Mouse (Mus musculus): ENCODE measurements at regions not wholly inside any gene's neighbourhood (a gene's known extent, or its start where the extent isn't known, plus 50 kb on each side); places are given as distances from the start of the nearest gene placed in this dataset.

GRCm38 (mm10) chr13:5714793-5715192, 146.5 kb upstream of the Klf6 start:
- peak; percentile 18 to 20 for DNase-seq (ENCODE audit: low spot score in 2 of 2)

GRCm38 (mm10) chr13:5716749-5717148, 144.5 kb upstream of the Klf6 start:
- DNase-seq (ENCODE audit: low spot score in 2 of 2): no peak

GRCm38 (mm10) chr13:5723319-5723718, 138.0 kb upstream of the Klf6 start:
- no peak for DNase-seq (ENCODE audit: low spot score in 2 of 2)

- DNase-seq (ENCODE audit: low spot score in 2 of 2): peak in 1 of 2 experiments; percentile 54
These were observed 136.9 kb upstream of the Klf6 start for GRCm38 (mm10) chr13:5724364-5724763.

- no peak for DNase-seq (ENCODE audit: low spot score in 2 of 2)
These were observed 135.3 kb upstream of the Klf6 start for GRCm38 (mm10) chr13:5725984-5726383.

GRCm38 (mm10) chr13:5726446-5726845, 134.8 kb upstream of the Klf6 start:
- DNase-seq (ENCODE audit: low spot score in 2 of 2): no peak

GRCm38 (mm10) chr13:5728172-5728571, 133.1 kb upstream of the Klf6 start:
- DNase-seq (ENCODE audit: low spot score in 2 of 2): no peak

- no peak for DNase-seq (ENCODE audit: low spot score in 2 of 2)
These were observed 132.5 kb upstream of the Klf6 start for GRCm38 (mm10) chr13:5728808-5729207.

GRCm38 (mm10) chr13:5729426-5730068, 131.7 kb upstream of the Klf6 start:
- no peak for DNase-seq (ENCODE audit: low spot score in 2 of 2)

- no peak for DNase-seq (ENCODE audit: low spot score in 2 of 2)
These were observed 129.1 kb upstream of the Klf6 start for GRCm38 (mm10) chr13:5732206-5732605.

- no peak for DNase-seq (ENCODE audit: low spot score in 2 of 2)
These were observed 126.2 kb upstream of the Klf6 start for GRCm38 (mm10) chr13:5735027-5735624.

GRCm38 (mm10) chr13:5736472-5736871, 124.8 kb upstream of the Klf6 start:
- no peak for DNase-seq (ENCODE audit: low spot score in 2 of 2)

GRCm38 (mm10) chr13:5737214-5737613, 124.1 kb upstream of the Klf6 start:
- no peak for DNase-seq (ENCODE audit: low spot score in 2 of 2)

GRCm38 (mm10) chr13:5740805-5741204, 120.5 kb upstream of the Klf6 start:
- DNase-seq (ENCODE audit: low spot score in 2 of 2): no peak

GRCm38 (mm10) chr13:5744949-5745348, 116.3 kb upstream of the Klf6 start:
- DNase-seq (ENCODE audit: low spot score in 2 of 2): no peak

GRCm38 (mm10) chr13:5757176-5757575, 104.1 kb upstream of the Klf6 start:
- no peak for DNase-seq (ENCODE audit: low spot score in 2 of 2)

GRCm38 (mm10) chr13:5757963-5758362, 103.3 kb upstream of the Klf6 start:
- DNase-seq (ENCODE audit: low spot score in 2 of 2): no peak

- no peak for DNase-seq (ENCODE audit: low spot score in 2 of 2)
These were observed 101.3 kb upstream of the Klf6 start for GRCm38 (mm10) chr13:5760030-5760429.

GRCm38 (mm10) chr13:5766394-5766793, 94.9 kb upstream of the Klf6 start:
- DNase-seq (ENCODE audit: low spot score in 2 of 2): no peak

GRCm38 (mm10) chr13:5767202-5767601, 94.1 kb upstream of the Klf6 start:
- DNase-seq (ENCODE audit: low spot score in 2 of 2): no peak

- DNase-seq (ENCODE audit: low spot score in 2 of 2): no peak
These were observed 92.6 kb upstream of the Klf6 start for GRCm38 (mm10) chr13:5768699-5769098.

- DNase-seq (ENCODE audit: low spot score in 2 of 2): no peak
These were observed 91.7 kb upstream of the Klf6 start for GRCm38 (mm10) chr13:5769283-5770260.

GRCm38 (mm10) chr13:5773811-5774210, 87.5 kb upstream of the Klf6 start:
- DNase-seq (ENCODE audit: low spot score in 2 of 2): no peak
